Mouse (Mus musculus): ENCODE measurements around the gene Olfr1321.

Olfr1321 gene

DNA sequence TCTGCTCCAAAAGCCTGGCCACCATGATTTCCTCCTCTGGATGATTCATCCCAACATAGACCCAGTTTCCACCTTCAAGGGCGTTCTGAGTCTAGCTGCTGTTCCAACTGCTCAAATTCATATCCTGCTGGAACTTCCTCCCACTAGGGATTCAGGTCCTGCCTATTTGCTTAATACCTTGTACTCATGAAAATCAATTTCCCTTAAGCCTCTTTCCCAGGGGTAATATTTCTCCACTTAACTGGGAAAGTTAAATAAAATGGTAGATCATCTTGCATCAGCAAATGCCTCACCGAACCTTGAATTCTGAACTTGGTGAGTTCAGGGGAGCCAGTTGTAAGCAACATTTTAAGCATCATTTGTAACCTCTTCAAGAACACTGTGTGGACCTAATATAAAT, at the start of gene Olfr1321:
Olfr1321 (minus strand) TSS at position 101 of the 400 bp plus-strand sequence.
- in situ Hi-C loops (cut with MboI; ENCODE audit: low sequenced_read_pairs) = no loop called here

DNA sequence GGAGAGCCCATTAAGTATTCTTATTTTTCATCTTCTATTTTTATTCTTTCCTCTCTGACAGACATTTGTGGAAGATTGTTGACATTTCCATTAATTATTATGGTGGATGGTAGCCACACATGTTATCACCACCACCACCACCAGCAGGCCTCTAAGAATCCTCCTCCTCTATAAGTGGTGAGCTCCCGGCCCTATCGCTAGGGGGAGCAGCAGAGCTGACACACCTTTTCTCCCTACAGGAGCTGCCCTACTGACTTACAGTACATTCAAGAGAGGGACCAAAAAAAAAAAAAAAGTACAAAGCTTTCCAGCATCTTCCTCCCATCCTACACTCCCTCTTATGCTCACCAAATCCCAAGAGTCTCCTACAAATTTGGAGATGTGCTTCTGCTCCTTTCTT, 36.0 kb upstream of the Olfr1321 start:
- in situ Hi-C loops (cut with MboI; ENCODE audit: low sequenced_read_pairs) = no loop called here

DNA sequence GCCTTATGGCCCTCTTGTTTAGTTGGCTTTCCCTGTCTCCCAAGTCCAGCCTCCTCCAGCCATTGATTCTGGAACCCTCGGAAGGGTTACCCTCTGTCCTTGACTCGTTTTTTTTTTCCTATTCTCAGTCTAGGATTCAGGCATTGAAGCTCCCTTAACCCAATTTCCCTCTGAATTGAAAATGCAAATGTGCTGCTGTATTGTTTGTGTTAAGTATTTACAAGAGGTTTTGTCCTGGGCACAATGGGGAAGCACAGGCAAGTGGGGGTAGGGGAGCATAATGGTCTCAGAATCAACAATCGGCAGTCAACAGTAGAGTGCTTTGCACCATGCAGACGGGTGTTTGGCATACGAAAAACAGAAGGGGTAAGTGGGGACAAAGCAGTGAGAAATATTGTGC, 10.3 kb upstream of the Olfr1321 start:
- in situ Hi-C loops (cut with MboI; ENCODE audit: low sequenced_read_pairs) = no loop called here
